Mouse (Mus musculus) layer of hippocampus, postnatal 25 days (tissue): ENCODE results near the gene Gmpr. TPM values are rescaled to one million over a fixed set of nuclear protein-coding genes. Genes with fewer than 3 reads are reported as not detected.

Experiments used
- DNase-seq, 2 experiments: peaks; one replicate each; pipeline ENCODE4 v3.0.0; 2022; ENCODE audit warnings: mixed read lengths in 2 of 2, low spot score in 1 of 2; ENCODE audit errors: extremely low spot score in 1 of 2
- total RNA-seq, 2 experiments: library from RNA; stranded (reverse); gene quantifications; 2 replicates each; pipeline ENCODE4 v1.2.3; 2021

The Gmpr gene
- total RNA-seq, 2 experiments from 2014 or later = 68.7 to 71.2 TPM

DNA sequence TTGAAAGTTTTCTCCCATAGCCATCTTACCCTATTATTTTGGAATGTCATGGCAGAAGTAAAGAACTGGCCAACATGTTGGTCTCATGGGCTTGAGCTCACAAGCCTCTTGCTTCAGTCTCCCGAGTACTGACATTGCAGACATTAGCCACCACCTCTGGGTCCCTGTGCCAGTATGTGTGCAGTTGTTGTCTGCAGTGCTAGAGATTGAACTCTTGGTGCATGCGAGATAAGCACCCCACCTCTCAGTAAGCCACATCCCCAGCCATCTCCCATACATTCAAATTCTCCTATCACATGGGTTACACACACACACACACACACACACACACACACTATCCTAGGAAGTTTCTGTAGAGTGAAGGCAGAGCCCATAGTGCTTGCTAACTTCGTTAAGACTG lies 7.3 kb upstream of the Gmpr start:
- no peak for DNase-seq

GRCm38 (mm10) chr13:45502791-45503190 lies 4.5 kb upstream of the Gmpr start:
- DNase-seq = no peak

- no peak for DNase-seq
Measured at GRCm38 (mm10) chr13:45505546-45505945, 1.7 kb upstream of the Gmpr start.

DNA sequence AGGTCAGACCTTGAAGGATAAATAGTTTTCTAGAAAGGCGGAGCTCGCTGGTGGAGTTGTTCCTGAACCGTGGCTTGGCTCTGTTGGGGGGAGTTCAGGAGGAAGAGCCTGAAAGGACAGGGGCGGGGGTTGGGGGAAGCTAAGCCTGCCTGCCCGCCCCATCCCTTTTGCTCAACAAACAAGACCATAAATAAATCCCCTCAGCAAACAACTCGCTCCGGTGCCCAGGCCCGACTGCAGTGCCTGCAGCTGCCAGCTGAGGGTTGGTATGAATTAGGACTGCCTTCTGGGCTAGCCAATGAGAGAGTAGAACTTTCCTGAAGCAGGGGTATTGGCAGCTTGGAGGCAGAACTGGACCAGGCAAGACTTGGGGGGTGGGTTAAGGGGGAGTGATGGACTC lies 1.3 kb downstream of the Gmpr start:
- peak; percentile 65 to 70 for DNase-seq

DNA sequence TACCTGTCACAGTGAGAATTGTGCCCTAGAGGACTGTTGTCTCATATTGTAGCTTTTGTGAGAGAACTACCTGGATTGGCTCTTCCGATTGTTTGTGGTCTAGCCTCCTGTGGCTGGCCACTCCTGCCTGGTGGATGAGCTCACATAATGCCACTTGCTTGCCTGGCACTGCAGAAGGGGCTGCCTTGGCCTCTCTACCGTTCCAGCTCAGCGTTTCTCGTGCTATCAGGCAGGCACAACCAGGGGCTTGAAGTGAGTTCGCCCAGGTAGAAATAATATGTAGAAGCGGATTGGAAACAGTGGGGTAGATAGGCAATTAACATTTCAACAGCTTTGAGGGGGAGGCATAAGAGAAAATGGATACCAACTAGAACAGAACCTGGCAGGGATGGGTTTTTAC lies 2.1 kb downstream of the Gmpr start:
- DNase-seq = no peak

DNA sequence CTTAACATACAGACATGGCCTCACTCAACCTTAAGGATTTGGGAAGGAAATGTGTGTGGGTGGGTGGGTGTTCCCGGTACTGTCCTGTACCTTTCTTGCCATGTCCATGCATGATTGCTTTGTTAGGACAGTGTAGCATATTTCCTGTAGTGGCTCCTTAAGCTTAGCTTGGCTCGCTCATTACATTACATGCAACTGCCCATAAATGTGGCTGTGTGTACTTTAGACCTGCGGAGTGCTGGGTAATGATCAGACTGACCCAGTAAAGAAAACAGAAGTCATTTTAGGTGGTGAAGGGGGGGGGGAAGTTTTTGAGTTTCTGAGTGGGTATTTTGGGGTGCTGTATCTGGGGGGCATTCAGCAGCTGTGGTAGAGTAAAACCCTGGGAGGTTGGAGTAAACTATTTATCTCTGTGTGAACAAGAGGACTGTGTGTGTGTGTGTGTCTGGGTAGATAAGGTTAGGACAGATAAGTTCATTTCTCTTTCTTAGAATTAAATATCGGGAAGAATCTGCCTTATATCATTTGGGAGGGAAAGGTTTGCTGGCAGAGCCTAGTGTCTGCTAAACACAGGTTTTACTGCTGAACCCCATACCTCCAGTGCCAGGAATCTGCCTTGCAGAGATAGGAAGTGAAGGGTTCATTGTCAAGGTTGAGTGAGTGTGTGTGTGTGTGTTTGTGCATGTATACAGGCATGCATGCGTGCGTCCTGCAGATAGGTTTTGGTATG lies 4.6 kb downstream of the Gmpr start:
- no peak for DNase-seq

DNA sequence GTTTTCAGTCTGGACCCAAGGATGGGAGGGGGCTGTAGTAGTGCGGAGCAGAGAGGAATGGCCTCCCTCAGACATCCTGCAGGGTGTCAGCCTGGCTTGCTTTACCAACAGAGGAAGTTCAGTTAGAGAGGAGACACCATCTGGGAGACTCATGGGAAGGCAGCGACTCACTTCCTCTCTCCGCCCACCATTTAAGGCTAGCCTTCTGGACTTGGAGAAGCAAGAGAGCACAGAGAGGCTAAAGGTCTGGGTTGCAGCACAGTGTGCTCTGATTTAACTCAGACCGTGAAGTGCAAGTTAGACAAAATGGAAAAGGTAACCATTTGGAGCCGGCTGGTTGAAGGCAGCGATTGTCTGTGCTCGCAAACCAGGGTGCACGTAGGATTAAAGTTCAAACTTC lies 5.3 kb downstream of the Gmpr start:
- no peak for DNase-seq

- no peak for DNase-seq
Measured at GRCm38 (mm10) chr13:45513009-45513984, 6.1 kb downstream of the Gmpr start.

DNA sequence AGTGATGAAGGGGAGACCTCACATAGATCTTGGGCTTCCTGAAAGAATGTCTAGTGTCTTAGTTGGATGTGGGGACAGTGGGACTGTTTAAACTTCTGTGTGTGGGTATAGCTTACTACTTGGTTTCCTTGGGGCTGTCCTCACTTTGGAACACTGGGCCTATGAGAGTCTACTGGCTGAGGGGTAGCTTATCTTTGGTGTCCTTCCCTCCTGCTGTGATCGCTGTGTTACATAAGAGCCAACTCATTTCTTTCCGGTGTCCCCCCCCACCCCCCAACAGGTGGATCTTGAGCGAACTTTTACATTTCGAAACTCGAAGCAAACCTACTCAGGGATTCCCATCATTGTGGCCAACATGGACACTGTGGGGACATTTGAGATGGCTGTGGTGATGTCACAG lies 6.9 kb downstream of the Gmpr start:
- no peak for DNase-seq

- no peak for DNase-seq
Measured at GRCm38 (mm10) chr13:45514832-45515422, 7.7 kb downstream of the Gmpr start.

DNA sequence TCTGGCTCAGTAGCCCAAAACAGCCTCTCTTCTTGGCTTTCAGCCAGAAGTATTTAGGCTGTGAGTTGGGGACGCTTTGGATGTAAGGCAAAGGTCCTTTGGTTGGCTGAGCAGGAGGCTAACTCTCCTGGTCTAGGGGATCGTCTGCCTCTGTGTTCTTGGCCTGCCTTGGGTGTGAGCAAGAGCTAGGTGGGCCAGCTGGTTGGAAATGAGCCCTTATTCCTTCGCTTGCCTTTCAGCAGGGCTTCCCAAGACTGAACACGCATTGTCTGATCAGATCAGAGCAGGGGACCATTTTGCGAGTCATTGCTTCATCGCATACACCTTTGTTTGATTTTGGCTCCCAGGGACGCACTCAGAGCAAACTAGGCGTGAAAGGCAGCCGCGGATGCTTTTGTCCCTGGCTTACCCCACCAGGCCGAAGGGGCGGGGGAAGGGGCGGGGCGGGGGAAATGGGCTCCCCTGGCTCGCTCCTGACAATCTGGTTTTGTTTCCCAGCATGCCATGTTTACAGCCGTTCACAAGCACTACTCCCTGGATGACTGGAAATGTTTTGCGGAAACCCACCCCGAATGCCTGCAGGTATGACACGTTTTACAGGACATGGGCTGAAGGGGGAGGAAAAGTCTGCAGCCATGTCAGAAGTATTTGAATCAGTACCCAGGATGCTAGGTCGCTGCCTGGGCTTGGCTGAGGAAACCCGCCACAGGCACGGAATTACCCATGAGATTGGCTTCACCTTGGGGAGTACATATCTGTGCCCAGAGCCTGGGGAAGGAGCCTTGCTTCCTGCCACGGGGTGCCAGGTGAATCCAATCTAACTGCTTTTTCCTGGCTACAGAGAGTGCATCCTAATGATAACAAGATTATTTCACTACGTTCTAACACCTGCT lies 9.5 kb downstream of the Gmpr start:
- DNase-seq = no peak

DNA sequence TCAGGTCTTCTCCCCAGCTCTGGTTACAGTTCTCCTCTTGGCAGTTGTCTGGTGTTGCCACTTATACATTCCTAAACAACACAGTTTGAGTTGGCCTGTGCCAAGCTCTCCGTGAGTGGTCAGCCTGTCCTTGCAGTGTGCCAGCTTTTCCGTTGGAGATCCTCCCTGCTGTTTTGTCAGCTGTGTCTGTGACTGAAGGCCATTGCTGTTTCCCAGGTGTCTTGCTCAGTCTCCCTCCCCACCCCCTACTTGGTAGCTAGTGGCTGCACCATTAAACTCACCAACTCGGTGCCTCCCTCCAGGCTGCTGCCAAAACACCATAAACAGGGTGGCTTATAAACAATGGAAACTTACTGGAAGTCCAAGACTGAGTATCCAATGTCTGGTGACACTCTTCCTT lies 17.1 kb downstream of the Gmpr start:
- DNase-seq = no peak

DNA sequence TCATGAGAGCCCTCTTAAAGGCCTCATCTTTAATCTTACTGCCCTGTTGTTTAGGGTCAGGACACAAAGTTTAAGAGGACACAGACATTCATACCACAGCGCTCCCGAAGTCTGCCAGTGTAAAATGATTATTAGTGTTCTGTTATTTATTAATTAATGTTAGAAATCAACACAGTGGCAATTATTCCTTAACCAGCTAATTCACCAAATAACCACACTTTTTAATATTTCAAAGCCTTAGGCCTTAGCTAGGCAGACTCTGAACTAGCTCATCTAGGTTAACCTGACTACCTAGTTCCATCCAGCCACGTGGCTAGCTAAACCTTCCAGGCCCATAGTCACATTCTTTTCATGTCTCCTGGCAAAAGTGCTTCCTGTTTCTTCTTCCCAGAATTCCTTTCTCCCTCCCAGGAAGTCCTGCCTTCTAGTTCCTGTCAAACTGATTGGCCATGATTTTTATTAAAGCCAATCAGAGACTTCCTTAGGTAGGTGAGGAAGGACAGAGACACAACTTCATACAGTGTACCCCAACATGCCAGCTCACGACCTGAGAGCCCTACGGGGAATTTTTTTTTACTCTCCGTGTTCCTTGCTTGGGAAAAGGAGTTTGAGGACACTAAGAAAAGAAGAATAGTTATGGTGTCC lies 17.7 kb downstream of the Gmpr start:
- no peak for DNase-seq

DNA sequence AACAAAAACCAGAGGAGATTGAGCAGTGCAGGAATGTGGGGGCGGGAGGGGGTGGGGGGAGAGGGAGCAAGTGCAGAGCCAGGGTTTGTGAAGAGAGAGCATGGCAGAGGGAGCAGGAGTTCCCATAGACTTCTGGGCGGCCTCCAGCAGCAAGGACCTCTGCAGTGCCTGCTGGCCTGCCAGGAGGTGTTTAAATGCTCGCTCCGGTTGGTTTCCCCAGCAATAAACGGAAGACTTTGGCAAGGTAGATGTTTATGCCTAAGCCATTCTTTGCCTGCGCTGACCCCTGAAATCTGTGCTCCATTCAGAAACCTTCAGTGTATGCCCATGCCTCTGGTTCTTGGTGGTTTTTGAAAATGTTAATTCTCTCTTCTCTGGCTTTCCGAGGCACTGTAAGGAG lies 19.0 kb downstream of the Gmpr start:
- DNase-seq = no peak

- DNase-seq = no peak
Measured at GRCm38 (mm10) chr13:45527232-45527964, 20.2 kb downstream of the Gmpr start.

DNA sequence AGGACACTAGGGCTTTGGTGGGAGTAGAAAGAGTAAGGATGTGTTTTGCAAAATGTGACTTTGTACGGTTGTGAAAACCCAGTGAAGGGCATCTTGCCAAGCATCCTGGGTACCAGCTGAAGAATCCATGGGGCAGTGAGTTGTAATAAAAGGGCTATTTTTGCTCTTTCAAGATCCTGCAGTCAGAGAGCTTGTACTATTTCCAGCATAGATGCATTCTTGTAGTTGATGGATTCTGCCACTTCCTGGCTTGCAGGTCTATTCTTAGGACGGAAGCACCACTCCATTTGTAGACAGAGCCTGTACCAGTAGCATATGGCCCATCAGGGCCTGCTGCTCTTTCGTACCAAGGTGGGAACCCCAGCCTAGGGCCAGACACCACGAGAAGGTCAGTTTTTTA lies 21.5 kb downstream of the Gmpr start:
- DNase-seq = no peak

- no peak for DNase-seq
Measured at GRCm38 (mm10) chr13:45530754-45531153, 23.5 kb downstream of the Gmpr start.

DNA sequence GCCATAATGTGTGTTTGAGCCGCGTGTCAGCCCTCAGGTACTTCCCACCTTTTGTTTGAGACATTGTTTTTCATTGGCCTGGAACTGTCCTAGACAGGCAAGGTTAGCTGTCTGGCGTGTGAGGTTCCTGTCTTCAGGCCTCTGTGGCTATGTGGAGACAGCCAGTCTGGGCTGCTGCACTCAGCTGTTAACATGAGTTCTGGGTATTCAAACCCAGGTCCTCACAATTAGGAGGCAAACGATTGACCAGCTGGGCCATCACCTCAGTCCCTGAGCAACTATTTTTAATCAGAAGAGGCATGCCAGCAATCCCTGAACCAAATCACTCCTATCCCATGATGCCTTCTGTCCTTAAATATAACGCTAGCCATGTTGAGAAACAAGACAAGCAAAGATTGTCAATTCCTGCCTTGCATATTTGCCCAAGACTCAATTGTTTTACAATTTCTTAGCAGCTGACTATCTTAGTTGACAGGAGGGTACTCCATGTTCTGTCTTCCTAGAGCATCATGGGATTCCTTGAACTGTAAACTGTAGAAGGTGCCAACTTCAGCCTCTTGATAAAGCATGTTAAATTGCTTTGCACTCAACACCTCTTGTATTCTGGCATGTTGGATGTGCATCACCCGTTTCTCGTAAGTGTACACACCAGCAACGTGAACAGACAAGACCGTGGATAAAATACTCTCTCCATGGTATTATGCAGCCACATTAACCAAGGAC lies 28.6 kb downstream of the Gmpr start:
- no peak for DNase-seq
